Mouse (Mus musculus) midbrain, postnatal 0 days (tissue): ENCODE results near the gene Grap2. TPM values are rescaled to one million over a fixed set of nuclear protein-coding genes. Genes with fewer than 3 reads are reported as not detected.
A peak's percentile ranks its signal among the peaks of the same experiment; 100 is the strongest.

ENCODE experiments used
- ATAC-seq: fragments of 200-750 bp; cut with Nextera tagmentation; 2 replicates; pipeline ENCODE4 v1.8.0; 2017; ENCODE audit warnings: moderate number of reproducible peaks, mild to moderate bottlenecking, moderate TSS enrichment, moderate library complexity; ENCODE audit not compliant: low FRiP score
- DNase-seq: peaks from one replicate; pipeline ENCODE4 v3.0.0-alpha.2; 2015; ENCODE audit warnings: low spot score
- H3K27ac ChIP-seq: fragments of 300-500 bp; sonication (generic); 2 replicates; pipeline ENCODE4 v1.5.1; 2014; ENCODE audit warnings: low read depth, mild to moderate bottlenecking, low read length, mixed read lengths
- H3K27me3 ChIP-seq: fragments of 300-500 bp; sonication (generic); 2 replicates; pipeline ENCODE4 v1.6.1; 2014; ENCODE audit warnings: low read length, control low read depth, mixed read lengths; ENCODE audit not compliant: insufficient read depth
- H3K36me3 ChIP-seq: fragments of 300-500 bp; sonication (generic); 2 replicates; pipeline ENCODE4 v1.6.1; 2014; ENCODE audit warnings: low read length, control low read depth, mixed read lengths; ENCODE audit not compliant: insufficient read depth
- H3K4me1 ChIP-seq: fragments of 300-500 bp; sonication (generic); 2 replicates; pipeline ENCODE4 v1.6.1; 2014; ENCODE audit warnings: mild to moderate bottlenecking, control low read depth, antibody characterized with exemption, low read length, mixed read lengths; ENCODE audit not compliant: insufficient read depth
- H3K4me2 ChIP-seq: fragments of 300-500 bp; sonication (generic); 2 replicates; pipeline ENCODE4 v1.6.1; 2014; ENCODE audit warnings: low read depth, mild to moderate bottlenecking, low read length, mixed read lengths; ENCODE audit not compliant: poor library complexity, severe bottlenecking
- H3K4me3 ChIP-seq: fragments of 300-500 bp; sonication (generic); 2 replicates; pipeline ENCODE4 v1.5.1; 2014; ENCODE audit warnings: low read depth, mild to moderate bottlenecking, low read length, moderate library complexity
- H3K9ac ChIP-seq: fragments of 300-500 bp; sonication (generic); replicated peaks from 2 replicates; pipeline ENCODE4 v1.6.1; 2014; ENCODE audit warnings: mild to moderate bottlenecking, low read length, moderate library complexity, mixed read lengths; ENCODE audit not compliant: poor library complexity, severe bottlenecking
- H3K9me3 ChIP-seq: fragments of 300-500 bp; sonication (generic); 2 replicates; pipeline ENCODE4 v1.6.1; 2016; ENCODE audit warnings: low read length, control low read depth
- CTCF ChIP-seq: IDR thresholded peaks from 2 replicates; pipeline ENCODE4 v1.5.1; 2016; ENCODE audit warnings: antibody characterized with exemption, mild to moderate bottlenecking
- WGBS: fragments of 180-500 bp; shearing (Covaris S2); extraction: QIAGEN DNeasy Blood & Tissue Kit; methylation state at CpG from one replicate; pipeline ENCODE4 v1.1.7; 2014; 5-methylcytosine and 5-hydroxymethylcytosine counted together
- polyA plus RNA-seq: library from polyadenylated mRNA; unstranded; fragments of >200 nt; fragmentation: Nextera tagmentation; extraction: Ambion mirVana; gene quantifications from 2 replicates; pipeline ENCODE4 v1.2.1, GENCODE M21; 2015
- total RNA-seq: library from RNA; depleted of rRNA; stranded (reverse); fragments of >200 nt; gene quantifications from 2 replicates; pipeline ENCODE4 v1.2.3, GENCODE M21; 2014

Gene Grap2
- total and polyA plus RNA-seq, 2 experiments from 2014 or later: 0.07 to 0.66 TPM

DNA sequence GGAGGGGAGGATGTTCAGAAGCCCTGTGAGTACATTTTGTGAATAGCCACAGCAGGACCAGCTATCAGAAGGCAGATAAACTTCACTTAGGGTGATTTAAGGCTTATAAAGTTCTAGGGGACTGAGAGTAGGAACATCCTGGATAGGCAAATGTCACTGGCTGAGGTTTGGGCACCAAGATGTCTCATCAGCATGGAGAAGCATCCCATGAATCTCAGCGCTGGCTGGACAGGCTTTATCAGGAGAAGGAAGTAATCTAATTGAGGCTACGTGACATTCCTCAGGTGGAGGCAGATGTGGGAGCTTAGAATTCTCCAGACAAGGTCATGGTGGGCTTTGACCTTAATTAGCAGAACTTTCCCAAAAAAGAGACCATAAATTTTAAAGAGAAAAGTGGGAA lies 16.4 kb upstream of the Grap2 start:
- DNase-seq (no peak), ATAC-seq (no peak)
- no peaks in the 10 kb centered on the region for H3K36me3 ChIP-seq
- no peak overlapping the region for H3K9ac ChIP-seq
- H3K4me3 ChIP-seq: no peak overlapping the region
- no peak overlapping the region for H3K4me2 ChIP-seq
- no peak overlapping the region for H3K27ac ChIP-seq
- TF ChIP-seq CTCF: no peak
- H3K27me3 ChIP-seq: no peaks in the 10 kb centered on the region
- WGBS: 78% methylated on average over 2 of the region's 2 CpGs
- H3K4me1 ChIP-seq: no peaks in the 10 kb centered on the region
- no peaks in the 10 kb centered on the region for H3K9me3 ChIP-seq

DNA sequence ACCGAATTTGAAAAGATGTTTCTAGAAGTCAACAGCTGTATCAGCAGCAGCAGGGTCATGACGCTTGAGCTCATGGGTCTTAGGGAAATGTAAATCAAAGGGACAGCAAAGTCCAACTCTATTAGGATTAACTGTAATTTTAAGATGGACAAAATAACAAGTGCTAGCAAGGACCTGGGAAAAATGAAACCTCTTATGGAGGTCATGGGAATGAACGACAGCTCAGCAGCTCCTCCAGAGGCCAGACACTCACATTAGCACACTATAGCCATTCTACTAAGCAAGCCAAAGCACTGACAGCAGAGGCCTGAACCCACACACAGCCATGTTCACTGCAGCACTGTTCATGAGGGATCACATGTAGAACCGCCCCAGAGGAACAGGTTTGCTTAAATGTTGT lies 14.6 kb upstream of the Grap2 start:
- Histone ChIP-seq H3K4me1 (no peaks in the 10 kb centered on the region), H3K4me2 (no peak overlapping the region), H3K36me3 (no peaks in the 10 kb centered on the region), H3K4me3 (no peak overlapping the region), H3K27me3 (no peaks in the 10 kb centered on the region), H3K9me3 (no peaks in the 10 kb centered on the region), H3K27ac (no peak overlapping the region), H3K9ac (no peak overlapping the region)
- peak; percentile 63 for TF ChIP-seq CTCF
- WGBS: 78% methylated on average over 4 of the region's 4 CpGs
- DNase-seq (peak; percentile 32), ATAC-seq (no peak)

DNA sequence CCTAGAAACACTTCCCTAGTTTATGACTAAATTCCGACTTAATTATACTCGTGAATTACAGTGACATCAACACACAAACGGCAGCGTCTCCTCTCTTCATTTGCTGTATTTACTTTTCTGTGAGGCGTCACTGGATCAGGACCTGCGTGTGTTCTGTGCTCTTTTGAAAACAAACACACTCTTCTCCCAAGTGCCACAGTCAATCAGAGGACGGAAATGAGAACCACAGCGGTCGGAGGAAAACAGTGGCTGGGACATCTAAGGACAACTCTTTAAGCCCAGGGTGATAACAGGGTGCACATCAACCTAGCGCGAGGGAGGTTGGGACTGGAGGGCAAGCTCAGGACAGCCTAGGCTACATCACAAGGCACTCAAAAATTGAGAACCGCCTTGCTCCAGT lies 12.9 kb upstream of the Grap2 start:
- Histone ChIP-seq H3K27me3 (no peaks in the 10 kb centered on the region), H3K4me2 (no peak overlapping the region), H3K4me3 (no peak overlapping the region), H3K27ac (no peak overlapping the region), H3K9ac (no peak overlapping the region), H3K4me1 (no peaks in the 10 kb centered on the region), H3K36me3 (no peaks in the 10 kb centered on the region), H3K9me3 (no peaks in the 10 kb centered on the region)
- no peak for ATAC-seq
- 71% methylated on average over 12 of the region's 12 CpGs for WGBS
- no peak for TF ChIP-seq CTCF
- no peak for DNase-seq

DNA sequence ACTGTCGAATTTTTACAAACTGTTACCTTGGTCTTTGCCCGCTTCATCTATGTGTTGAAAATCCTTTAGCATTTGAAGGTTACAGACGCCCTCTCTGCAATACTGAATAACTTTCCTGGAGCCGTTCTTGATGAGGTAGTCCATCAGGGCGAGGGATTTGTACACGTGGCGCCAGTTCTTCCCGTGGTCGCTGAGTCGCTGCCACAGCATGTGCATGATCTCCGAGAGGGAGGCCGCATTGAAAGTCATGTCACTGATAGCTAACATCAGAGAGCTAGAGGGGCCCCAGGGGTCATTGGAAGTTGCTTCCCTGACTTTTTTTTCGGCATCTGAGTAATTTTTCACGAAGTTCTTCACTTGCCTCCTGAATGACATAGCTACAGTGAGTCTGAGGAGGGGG lies 12.4 kb upstream of the Grap2 start:
- H3K4me2 ChIP-seq: no peak overlapping the region
- no peak overlapping the region for H3K9ac ChIP-seq
- no peak overlapping the region for H3K27ac ChIP-seq
- no peak overlapping the region for H3K4me3 ChIP-seq
- no peaks in the 10 kb centered on the region for H3K9me3 ChIP-seq
- 53% methylated on average over 14 of the region's 14 CpGs for WGBS
- no peak for TF ChIP-seq CTCF
- no peaks in the 10 kb centered on the region for H3K36me3 ChIP-seq
- no peak for DNase-seq
- no peaks in the 10 kb centered on the region for H3K4me1 ChIP-seq
- H3K27me3 ChIP-seq: no peaks in the 10 kb centered on the region
- ATAC-seq: no peak

DNA sequence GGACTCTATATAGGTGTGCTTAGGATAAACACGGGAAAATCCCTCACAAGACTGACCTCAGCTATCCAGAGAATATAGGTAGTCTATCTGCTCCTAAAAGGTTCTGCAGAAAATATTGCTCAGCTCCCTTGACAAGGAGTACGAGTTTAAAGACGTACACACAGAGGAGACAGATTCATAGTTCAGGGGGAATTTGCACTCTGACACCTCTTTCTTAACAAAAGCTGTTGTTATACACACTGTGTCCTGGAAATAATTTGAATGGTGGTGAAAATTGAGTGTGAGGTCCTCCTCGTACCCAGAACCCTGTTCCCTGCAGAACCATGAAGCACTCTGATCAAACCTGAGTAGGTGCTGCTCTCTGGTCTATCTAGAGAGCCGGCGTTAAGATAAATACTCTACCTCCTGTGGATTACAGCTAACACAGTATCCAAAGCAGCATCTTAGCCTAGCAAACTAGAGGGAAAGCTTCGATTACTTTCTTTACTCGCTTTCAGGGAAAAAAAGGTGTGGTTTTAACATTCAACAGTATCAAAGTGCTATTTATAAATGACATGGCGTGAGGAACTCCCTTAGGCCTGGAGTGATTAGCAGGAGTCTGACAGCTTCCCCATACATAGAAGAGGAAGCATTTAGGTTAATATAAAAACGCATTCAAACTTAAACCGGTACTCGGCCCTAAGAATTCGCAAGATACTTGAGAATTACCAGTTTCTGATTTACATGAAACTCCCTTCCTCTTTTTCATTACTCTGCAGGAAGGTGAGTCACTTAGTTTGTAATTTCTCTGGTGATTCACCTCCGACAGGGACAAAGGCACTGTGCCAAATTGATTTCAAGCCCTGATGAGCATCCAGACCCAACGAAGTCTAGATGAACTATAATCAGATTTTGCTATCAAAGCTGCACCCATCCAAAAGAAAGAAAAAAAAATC lies 11.5 kb upstream of the Grap2 start:
- DNase-seq: peak; percentile 35
- Histone ChIP-seq H3K27ac (no peak overlapping the region), H3K4me3 (no peak overlapping the region), H3K4me2 (no peak overlapping the region), H3K4me1 (no peaks in the 10 kb centered on the region), H3K9ac (no peak overlapping the region), H3K9me3 (no peaks in the 10 kb centered on the region), H3K27me3 (no peaks in the 10 kb centered on the region), H3K36me3 (no peaks in the 10 kb centered on the region)
- WGBS: 48% methylated on average over 15 of the region's 15 CpGs
- no peak for ATAC-seq
- TF ChIP-seq CTCF: no peak

DNA sequence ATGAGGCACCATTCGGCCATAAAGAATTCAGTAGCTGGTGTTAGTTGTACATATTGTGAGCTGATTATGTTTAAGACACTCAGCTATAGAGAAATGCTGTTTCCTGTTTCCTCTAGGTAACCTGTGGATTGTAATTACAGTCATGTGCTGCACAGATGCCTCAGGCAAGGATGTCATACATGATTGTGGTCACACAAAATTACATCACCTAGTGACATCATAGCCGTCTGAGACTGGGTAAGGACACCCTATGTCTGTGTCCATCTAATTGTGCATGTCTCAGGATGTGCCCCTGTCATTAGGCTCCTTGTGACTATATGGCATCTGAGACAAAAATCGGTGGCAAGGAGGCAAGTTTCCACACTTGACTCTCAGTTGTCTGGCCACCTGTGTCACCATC lies 9.9 kb upstream of the Grap2 start:
- Histone ChIP-seq H3K27ac (no peak overlapping the region), H3K4me1 (no peaks in the 10 kb centered on the region), H3K27me3 (no peaks in the 10 kb centered on the region), H3K4me3 (no peak overlapping the region), H3K4me2 (no peak overlapping the region), H3K36me3 (no peaks in the 10 kb centered on the region), H3K9me3 (no peaks in the 10 kb centered on the region), H3K9ac (no peak overlapping the region)
- TF ChIP-seq CTCF: no peak
- 79% methylated on average over 3 of the region's 3 CpGs for WGBS
- ATAC-seq (no peak), DNase-seq (no peak)
